Mouse (Mus musculus) layer of hippocampus, postnatal 25 days (tissue): ENCODE data around the gene Tmem141. TPM values are rescaled to one million over a fixed set of nuclear protein-coding genes. Genes with fewer than 3 reads are reported as not detected.

ENCODE experiments used
- DNase-seq, 2 experiments: peaks; one replicate each; pipeline ENCODE4 v3.0.0; 2022; ENCODE audit warnings: mixed read lengths in 2 of 2, low spot score in 1 of 2; ENCODE audit errors: extremely low spot score in 1 of 2
- total RNA-seq, 2 experiments: library from RNA; stranded (reverse); gene quantifications; 2 replicates each; pipeline ENCODE4 v1.2.3; 2021

Tmem141 gene
- 10 to 100 TPM; 21.3 to 24.7 TPM for total RNA-seq

DNA sequence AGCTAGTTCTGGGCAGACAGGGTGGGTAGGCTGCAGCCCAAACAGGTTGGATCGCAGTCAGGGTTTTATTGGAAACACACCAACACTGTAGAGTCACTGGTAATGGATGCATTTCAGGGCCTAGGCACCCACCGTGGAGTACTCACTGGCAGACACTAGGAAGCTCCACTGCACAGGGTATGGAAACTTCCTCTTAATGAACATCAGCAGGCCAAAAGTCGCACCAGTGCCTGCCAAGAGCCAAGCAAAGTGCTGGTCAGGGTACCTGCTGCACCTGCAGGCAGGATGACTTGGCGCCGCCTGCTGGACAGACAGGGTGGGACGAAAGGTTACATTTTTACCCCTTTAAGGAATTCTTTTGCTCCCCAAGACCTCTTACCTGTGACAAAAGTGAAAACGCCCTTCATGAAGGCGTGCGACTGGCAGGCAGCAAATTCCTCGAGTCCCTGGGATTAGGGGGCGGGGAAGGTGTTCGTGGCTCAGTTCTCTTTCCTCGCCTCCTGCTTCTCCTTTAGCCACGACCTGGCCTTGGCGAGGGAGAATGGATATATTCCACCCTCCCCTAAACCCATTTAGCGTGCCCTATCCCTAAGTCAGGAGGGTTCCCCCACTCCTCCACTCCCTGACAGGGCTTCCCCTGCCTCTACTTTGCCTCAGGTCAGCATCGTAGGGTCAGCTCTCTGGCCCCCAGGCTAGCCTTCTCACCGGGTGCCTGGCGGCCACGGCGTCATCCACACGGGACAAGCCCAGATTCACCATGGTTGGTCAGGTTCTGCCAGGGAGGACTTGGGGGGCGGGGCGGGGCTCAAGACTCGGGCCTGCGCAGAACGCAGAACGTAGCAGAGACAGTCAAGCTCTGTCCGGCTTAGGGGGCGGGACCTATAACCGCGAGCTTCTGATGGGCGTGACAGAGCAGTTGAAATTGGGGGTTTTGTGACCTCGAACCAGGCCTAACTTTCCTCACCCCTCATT, at the start of gene Tmem141:
Tmem141 (minus strand) TSS at position 777 of the 972 bp plus-strand sequence.
- DNase-seq = peak; percentile 58 to 72

DNA sequence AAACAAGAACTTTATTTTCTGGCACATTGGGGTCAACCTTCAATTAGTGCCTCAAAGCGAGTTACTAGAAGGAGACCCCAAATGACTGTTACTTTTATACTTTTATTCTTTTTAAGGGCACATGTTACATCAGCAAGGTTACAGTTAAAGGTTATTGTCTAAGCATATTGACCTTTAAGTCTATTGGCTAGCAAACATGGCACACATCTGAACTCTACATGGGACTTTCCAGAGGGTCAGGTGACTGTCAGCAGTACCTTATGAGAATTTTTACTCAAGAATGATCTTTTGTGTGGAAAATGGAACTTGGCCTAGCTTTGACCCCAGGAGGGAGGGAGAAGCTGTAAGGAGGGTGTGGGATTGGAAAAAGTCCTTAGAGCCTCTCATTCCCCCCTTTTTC, 44.7 kb upstream of the Tmem141 start:
- no peak for DNase-seq

DNA sequence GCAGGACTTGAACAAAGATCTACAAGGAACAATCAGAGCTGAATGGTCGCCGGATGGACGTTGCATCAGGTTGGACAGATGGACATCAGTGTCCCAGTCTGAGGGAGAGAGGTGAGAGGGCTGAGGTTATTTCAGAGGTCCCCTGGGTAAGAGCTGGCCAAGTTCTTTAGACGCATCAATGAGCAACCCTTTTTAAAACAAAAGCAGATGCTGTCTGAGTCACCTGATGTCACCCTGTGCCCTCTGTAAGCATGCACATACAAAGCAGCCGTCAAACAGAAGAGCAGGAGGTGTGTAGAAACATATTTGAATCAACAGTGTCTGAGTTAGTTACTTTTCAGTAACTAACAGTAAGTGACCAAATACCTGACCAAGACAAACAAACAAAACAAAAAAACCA, 42.3 kb upstream of the Tmem141 start:
- DNase-seq = no peak

DNA sequence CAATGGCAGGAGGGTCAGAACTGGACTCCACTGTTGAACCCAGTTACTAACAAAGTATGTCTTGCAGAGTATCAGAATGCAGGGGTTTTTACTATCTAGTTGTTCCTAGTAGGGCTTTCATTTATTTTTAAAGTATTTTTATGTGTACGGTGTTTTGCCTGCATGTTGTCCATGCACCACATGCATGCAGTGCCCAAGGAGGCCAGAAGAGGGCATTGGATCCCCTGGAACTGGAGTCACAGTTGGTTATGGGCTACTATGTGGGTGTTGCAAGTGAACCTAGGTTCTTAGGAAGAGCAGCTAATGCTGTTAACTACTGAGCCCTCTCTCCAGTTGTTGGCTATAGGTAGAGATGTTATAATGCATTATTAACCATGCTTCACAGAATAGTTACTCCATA, 41.7 kb upstream of the Tmem141 start:
- peak in 1 of 2 experiments; percentile 75 for DNase-seq

DNA sequence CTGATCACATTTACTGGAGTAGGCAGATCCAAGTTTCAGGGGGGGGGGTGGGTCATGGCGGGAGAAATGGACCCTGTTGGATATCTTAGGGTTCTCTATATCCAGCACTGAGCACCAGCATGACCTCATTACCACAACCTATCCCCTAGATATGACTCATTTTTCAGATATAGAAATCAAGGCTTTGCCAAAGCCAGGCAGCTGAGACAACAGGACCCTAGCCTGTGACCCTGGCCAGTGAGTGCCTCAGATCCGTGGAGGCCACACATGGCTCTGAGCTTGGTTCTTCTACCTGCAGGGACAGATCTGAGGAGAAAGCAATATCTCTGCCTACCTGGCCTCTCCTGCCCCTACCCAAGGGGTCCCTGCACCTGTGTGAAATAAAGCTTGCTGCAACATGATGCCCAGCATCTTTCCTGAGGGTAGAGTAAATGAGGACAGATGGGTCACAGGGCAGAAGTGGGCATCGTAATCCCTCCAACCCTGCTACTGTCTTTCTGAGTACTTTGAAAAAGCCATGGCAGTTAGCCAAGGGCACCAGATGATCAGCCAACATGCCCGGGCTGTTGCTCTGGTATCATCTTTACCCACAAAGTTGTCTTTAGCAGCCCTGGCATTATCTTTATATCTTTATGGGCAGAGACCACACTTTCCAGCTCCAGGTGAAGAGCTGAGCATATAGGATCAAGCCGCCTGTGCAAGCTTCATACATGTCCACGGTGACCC, 39.6 kb upstream of the Tmem141 start:
- DNase-seq = no peak

DNA sequence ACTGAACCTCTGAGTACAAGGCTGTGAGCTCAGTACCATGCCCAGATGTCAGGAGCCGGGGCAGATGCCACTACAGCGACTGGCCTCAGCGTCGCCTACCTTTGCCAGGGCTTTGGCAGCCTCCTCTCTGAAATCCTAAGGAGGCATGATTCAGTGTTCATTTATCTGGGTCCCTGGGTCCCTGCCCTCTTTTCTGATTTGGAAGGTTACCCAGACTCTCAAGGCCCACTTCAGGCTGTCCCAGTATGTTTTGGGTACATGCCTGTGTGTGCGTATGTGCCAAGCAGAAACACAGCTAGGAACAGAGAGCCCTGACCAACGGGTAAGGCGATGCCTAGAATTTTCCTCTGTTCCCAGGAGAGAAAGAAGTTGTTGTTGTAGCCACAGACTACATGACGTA, 38.5 kb upstream of the Tmem141 start:
- no peak for DNase-seq

DNA sequence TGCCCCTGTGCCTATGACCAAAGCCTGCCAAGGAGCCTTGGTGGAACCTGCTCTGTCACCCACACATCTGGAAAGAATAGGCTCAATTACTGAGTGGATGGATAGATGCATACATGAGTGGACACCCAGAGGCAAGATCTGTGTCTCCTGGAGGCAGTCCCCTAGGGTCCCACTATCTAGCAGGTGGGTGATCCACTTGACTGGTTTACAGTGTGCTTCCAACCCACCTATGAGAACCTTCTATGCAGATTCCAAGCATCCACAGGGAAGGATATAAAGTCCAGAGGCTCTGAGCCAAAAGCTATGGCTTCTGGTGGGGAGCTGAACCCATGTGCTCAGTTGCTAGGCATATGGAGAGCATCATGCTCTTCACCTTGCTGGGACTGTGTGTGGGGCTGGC, 35.8 kb upstream of the Tmem141 start, which contains the start of gene Lcn5:
Lcn5 (plus strand) TSS at position 301 of the 400 bp plus-strand sequence.
- DNase-seq = no peak

DNA sequence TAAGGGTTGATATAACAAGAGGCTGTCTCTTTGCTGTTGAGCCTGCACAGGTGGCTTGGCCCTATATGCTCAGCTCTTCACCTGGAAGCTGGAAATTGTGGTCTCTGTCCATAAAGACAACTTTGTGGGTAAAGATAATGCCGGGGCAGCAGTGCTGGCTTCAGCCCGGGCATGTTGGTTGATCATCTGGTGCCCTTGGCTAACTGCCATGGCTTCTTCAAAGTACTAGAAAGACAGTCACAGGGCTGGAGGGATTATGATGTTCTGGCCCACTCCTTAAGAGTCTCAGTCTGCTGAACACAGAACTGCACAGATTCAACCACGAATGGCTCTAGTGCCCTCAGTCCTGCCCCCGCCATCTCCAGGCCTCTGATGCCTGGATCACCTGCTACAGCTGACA, 35.4 kb upstream of the Tmem141 start:
- DNase-seq = no peak

DNA sequence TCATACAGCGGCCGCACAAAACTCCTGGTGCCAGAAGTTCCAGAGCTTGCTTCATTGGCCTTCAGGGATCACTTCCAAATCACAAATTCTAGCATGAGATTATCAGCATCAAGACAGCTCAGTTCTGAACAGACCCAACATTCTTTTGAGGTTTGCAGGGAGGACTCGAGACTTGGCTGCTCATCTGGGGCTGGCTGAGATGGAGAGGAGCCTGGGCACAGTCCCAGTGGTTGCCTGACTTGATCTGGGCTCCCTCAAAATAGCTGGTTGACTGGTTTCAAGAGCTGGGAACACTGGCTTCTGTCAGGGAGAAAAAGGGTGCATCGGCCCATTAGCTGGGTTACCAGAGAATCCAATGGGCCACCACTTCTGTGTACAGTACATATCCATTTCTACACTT, 34.9 kb upstream of the Tmem141 start:
- no peak for DNase-seq

DNA sequence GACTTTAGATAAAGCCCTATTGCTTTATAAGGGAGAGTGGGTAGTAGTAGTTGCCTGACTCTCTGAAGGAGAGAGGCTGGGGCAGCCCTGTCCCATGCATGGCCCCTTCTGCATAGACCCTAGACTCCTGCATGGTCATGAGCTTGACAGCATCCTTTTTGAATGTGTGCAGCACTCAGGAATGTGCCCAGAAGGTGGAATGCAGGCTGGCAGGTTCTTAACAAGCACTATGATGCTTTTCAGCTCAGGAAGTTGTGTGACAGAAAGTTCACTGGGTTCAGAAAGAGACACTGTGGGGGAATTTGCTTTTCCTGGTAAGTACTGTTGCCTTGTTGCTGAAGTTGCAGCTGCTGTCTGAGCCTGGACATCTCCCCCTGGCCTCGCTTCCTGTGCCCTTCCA, 32.7 kb upstream of the Tmem141 start:
- no peak for DNase-seq

DNA sequence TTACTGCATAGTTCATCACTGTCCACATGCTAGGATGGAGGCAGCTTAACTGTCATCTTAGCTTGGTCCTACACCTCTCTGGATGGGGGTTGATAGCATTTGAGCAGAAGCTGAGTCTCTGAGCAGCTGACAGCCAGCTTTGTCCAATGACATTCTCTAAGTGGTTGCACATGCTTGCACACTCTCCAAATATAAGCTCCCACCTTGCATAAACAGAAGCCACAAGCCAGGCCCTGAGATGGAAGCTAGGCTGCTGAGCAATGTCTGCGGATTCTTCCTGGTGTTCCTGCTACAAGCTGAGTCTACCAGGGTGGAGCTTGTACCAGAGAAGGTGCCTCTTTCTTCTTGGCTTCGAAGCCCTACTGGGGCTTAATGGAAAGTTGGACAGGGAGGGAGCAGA, 31.1 kb upstream of the Tmem141 start, which contains the start of gene Lcn8:
Lcn8 (plus strand) TSS at position 219 of the 400 bp plus-strand sequence.
- DNase-seq = no peak

DNA sequence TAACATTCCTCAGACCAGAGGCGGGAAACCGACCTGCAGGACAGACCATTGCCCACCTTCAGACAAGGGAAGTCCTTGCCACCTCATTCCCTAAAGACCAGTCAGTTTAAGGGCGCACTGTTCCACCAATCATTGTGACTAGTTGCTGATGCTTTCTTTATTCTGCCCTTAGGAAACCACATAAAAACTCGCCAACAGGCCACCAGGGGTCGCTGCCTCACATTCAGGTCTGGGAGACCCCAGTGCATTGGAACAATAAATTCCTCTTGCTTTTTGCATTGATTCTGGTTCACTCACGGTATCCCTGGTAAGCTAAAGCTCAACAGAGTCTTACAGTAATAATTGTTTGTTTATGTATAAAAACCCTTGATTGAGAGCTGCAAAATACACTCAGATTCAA, 18.1 kb upstream of the Tmem141 start:
- peak in 1 of 2 experiments; percentile 71 for DNase-seq

DNA sequence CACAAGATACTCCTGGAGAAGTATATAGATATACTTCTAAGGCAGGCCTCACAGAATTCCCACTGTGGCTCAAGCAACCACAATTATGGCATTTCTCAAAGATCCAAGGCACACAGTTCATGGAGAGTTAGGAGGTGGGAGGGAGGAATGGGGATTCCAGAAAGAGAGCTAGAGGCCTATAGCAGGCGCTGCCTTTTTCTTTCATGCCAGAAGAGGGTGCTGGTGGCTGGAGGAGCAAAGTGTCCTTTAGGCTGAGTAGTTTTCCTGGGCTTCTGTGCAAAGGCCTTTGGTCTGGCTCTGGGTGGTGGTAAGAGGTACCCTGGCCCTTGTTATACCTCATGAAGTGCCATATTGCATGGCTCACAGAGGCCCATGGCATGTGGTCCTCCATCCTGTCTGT, 12.2 kb upstream of the Tmem141 start:
- DNase-seq = no peak

DNA sequence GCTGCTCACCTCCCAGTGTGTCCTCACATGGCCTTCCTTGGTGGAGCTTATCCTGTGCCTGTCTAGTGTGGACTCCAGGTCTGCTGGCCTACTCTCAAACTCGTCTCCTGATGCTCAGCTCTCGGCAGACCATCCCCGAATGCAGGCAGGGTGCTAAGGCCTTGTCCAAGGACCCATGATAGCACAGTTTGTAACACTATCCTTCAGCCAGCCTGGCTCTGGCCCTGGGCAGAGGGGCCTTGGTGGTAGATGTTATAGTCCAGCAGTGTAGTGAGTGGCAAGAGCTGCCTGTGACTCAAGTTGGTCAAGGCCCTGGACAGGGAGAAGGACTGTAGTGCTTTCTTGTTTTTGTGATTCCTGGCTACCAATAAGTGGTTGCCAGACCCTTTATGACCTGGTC, 11.8 kb upstream of the Tmem141 start:
- DNase-seq = no peak

DNA sequence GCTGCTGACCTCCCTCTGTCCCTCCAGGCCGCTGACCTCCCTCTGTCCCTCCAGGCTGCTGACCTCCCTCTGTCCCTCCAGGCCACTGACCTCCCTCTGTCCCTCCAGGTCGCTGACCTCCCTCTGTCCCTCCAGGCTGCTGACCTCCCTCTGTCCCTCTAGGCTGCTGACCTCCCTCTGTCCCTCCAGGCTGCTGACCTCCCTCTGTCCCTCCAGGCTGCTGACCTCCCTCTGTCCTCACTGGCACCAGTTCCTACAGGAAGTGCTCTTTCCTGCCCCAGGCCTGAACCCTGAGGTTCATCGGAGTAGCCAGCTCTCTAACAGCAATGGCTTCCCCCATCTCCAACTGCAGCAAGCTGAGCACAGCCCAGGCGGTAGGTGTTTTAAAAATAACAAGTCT, 6.9 kb upstream of the Tmem141 start:
- DNase-seq = no peak

DNA sequence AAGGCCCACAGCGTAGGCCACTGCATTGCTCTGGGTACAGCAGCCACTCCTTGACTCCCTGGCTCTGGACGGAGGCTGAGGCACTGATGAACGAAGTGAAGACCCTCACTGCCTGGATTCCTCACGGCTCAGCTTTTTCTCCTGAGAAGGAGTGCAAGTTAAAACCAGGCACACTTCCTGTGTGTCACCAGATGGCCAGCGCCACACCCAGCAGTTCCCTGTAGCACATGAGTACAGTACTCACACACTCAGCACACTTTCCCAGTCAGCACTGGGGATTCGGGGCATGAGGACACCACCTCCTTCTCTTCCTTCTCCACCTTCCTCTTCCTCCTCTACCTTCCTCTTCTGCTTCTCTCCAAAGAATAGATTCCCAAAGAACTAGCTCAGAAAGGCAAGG, 6.0 kb upstream of the Tmem141 start, which contains the start of gene Fcna:
Fcna (minus strand) TSS at position 220 of the 400 bp plus-strand sequence.
- DNase-seq = no peak

DNA sequence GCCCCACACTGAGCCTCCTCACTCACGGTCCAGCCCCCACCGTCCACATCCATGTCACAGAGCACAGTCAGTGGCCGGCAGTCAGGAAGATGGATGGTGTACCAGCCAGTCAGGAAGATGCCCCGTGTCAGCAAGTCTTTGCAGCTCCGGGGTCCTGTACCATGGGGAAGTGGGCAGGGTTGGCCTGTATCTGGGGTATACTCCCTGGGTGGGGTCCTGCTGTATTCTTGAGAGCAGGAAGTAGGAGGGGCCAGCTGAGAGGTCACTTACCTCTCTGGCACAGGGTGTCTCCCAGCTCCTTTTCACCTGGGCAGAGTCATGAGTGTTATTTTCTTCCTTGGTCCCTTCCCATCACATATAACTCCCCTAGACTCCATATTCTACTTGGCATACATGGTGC, 4.2 kb upstream of the Tmem141 start:
- no peak for DNase-seq

DNA sequence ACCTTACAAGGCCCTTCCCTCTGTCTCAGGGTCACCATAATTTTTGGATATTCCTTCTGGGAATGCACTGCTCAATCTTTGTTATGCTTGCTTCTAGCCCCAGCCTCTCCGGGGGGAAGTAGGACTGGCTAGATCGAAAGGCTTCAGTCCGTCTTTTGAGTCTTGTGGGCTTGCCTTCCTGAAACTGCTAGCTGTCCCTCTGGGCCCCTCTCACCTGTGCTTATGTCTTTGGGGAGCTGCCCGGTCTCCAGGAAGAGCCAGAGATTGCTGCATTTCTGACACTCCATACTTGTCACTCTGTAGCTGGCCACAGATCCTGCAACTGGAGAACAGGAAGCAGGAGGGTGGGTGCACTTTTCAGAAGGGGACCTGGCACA, 965 bp downstream of the Tmem141 start:
- DNase-seq = no peak

DNA sequence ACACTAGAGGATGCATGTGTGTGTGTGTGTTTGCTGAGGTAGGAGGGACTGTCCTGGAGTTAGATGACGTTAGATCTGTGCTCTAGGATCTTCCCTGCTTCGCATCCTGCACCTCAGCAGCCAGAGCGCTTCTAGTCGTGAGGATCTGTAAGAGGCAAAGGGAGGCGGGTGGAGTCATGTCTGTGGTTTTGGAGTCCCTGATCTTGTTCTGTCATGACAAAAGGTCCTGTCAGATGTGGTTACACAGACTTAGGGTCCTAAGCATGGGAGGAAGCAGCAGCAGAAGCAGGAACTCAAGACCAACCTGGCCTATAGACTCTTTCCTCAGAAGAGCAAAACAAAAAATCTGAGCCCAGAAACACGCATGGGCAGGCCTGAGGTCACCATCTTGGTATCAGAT, 1.4 kb downstream of the Tmem141 start:
- no peak for DNase-seq

DNA sequence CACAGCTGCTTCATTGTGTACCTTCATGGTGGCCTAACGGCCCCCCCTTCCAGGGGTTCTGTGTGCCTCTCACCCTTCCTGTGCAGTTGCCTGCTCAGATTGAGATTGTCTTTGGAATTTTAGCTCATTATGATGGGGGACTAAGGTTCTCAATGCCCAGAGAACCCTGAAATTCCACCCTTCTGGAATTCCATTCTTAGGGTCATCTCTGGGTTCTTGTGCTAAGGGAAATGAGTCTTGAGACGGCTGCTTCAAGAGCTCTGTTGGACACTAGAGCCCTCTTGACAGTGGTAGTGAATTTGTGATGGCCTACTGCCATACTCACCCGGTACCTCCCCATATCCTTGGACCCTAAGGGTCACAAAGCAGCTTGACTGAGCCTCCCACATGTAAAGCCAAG, 4.2 kb downstream of the Tmem141 start, which contains the start of gene Ccdc183:
Ccdc183 (minus strand) TSS at position 101 of the 400 bp plus-strand sequence.
- DNase-seq = no peak

DNA sequence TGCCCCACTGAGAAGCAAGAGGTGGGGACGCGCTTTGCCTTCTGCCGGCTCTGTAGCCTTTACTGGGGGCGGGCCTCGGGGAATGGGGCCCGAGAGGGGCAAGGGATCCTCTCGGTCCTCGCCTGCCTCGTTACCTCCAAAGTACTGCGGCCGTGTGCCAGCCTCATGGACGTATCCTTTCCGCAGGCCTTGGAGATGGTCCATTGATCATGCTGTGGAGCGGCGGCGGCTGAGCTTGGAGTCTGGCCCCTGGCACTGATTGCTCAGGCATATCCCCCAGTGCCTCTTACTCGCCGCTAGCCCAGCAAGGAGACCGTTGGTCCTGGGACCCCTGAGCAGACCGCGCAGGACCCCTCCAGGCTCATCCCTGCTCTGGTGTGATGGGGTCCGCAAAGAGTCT, 5.4 kb downstream of the Tmem141 start:
- no peak for DNase-seq
